Comparison of ENCODE assay signal across 11 mouse cellular contexts in the genomic region with DNA sequence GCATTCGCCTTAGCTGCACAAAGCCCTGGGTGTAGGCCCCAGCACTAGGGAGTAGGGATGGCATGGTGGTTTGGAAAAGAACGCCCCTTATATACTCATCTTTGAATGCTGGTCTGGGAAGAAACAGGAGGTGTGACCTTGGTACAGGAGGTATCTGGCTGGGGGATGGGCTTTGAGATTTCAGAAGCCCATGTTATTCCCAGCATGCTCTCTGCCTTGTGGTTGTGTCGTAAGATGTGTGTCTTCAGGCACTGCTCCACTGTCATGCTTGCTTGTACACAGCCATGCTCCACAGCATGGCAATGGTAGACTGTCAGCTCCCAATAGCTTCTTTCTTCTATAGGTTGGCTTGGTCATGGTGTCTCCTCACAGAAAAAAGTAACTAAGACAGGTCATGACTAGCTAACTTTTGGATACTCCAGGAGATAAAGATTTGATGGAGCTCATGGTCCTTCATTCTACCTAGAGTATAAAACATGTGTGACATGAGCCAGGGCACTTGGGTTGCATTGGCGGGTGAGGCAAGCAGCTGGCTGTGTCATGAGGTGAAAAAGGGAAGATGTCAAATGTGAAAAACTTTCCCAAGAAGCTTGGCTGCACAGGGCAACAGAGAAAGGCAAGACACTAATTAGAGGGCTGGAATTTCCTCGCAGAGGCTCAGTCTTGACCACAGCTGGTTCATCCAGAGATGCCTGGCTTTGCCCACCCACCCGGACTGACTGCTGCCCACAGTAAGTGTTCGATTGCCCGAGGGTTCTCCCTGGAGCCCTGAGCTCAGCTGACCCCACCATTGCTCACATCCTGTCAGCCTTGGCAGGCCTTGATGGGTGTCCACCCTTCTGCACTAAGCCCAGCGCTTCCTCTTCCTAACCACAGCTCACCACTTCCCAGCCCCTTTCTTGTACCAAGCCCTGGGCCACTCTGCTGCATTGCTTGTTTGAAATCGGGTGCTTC. TPM values are rescaled to one million over a fixed set of nuclear protein-coding genes. Genes with fewer than 3 reads are reported as not detected.
DNase-seq lines count a peak whose midpoint lies in the region; ATAC-seq and TF ChIP-seq lines count a peak whose summit lies in the region.
"Had no signal": no experiment of that assay in that cellular context is flagged by ENCODE, and none has a peak within 500 bp of the region (broad histone marks: within the 10 kb centered on the region; RNA-seq: fewer than 3 reads in every experiment).

No protein-coding gene starts in this region.

- in situ Hi-C loops in Patski (cut with MboI; ENCODE audit: low pct_unique_long_range_greater_than_20kb): loop anchor here (5.0 kb wide), 1 partner anchor 54 kb away; no protein-coding TSS in a partner anchor

- CTCF ChIA-PET in Patski (lab: Charles Lee): interaction anchor here (1.0 to 2.9 kb wide), 6 partner anchors 9 to 88 kb away, joined by 3 to 14 read pairs (median 4); a partner anchor contains a TSS

- ATAC-seq in Patski: peak; percentile 91
- peak; percentile 86 for ATAC-seq in granulocyte monocyte progenitor cell, adult 5-6 weeks (replicated peaks; ENCODE audit: poor library complexity, severe bottlenecking)
- no peak for ATAC-seq in forebrain, embryonic 12.5 days (ENCODE audit: low FRiP score)
- ATAC-seq in hindbrain, embryonic 13.5 days (ENCODE audit: low FRiP score): no peak

- DNase-seq in layer of hippocampus, adult 11-12 months (ENCODE audit: low spot score): peak; percentile 56
- no peak for DNase-seq in layer of hippocampus, adult 8-10 months (ENCODE audit: low spot score in 2 of 2)
- DNase-seq in Patski (ENCODE audit: low read depth, low spot score): peak; percentile 82
- no peak for DNase-seq in frontal cortex, postnatal 25 days (ENCODE audit: low spot score in 2 of 2)
- DNase-seq: adrenal gland, postnatal 25 days; cerebellum, postnatal 10 days had no signal

- POLR2A ChIA-PET in Patski (lab: Charles Lee): interaction anchor here (1.3 to 1.5 kb wide), 2 partner anchors 11 to 31 kb away, joined by 3 to 7 read pairs; a partner anchor contains a TSS

- no peaks in the 10 kb centered on the region for H3K27me3 ChIP-seq in Patski
- peaks cover 35% of the 10 kb centered on the region for H3K27me3 ChIP-seq in megakaryocyte, embryonic 14.5 days (replicated peaks)
- no peaks in the 10 kb centered on the region for H3K27me3 ChIP-seq in forebrain, embryonic 12.5 days
- no peaks in the 10 kb centered on the region for H3K27me3 ChIP-seq in hindbrain, embryonic 13.5 days
- H3K27me3 ChIP-seq: neural tube, embryonic 13.5 days had no signal

- whole genome bisulfite sequencing in forebrain, embryonic 12.5 days: 83% methylated on average over 10 of the region's 10 CpGs
- 91% methylated on average over 10 of the region's 10 CpGs for WGBS in hindbrain, embryonic 13.5 days

- H3K4me3 ChIP-seq in megakaryocyte, embryonic 14.5 days (replicated peaks): peak overlapping the region; percentile 23
- H3K4me3 ChIP-seq in forebrain, embryonic 12.5 days (replicated peaks): no peak overlapping the region
- H3K4me3 ChIP-seq in hindbrain, embryonic 13.5 days: no peak overlapping the region
- H3K4me3 ChIP-seq: neural tube, embryonic 13.5 days had no signal

- no peaks in the 10 kb centered on the region for H3K36me3 ChIP-seq in megakaryocyte, embryonic 14.5 days (replicated peaks; ENCODE audit: low read length)
- H3K36me3 ChIP-seq in forebrain, embryonic 12.5 days (replicated peaks): no peaks in the 10 kb centered on the region
- no peaks in the 10 kb centered on the region for H3K36me3 ChIP-seq in hindbrain, embryonic 13.5 days
- H3K36me3 ChIP-seq: neural tube, embryonic 13.5 days had no signal

- no peak for TF ChIP-seq CTCF in Patski (IDR thresholded peaks at IDR 0.05)

- no peak overlapping the region for H3K4me2 ChIP-seq in forebrain, embryonic 12.5 days
- no peak overlapping the region for H3K4me2 ChIP-seq in hindbrain, embryonic 13.5 days
- H3K4me2 ChIP-seq: neural tube, embryonic 13.5 days had no signal

- peaks cover 5% of the 10 kb centered on the region; the same call in 1 of the 2 replicates for H3K9me3 ChIP-seq in megakaryocyte, embryonic 14.5 days
- no peaks in the 10 kb centered on the region for H3K9me3 ChIP-seq in forebrain, embryonic 12.5 days
- no peaks in the 10 kb centered on the region for H3K9me3 ChIP-seq in hindbrain, embryonic 13.5 days
- H3K9me3 ChIP-seq: neural tube, embryonic 13.5 days had no signal

- H3K27ac ChIP-seq in forebrain, embryonic 12.5 days: no peak overlapping the region
- no peak overlapping the region for H3K27ac ChIP-seq in hindbrain, embryonic 13.5 days
- H3K27ac ChIP-seq: neural tube, embryonic 13.5 days had no signal

- no peak overlapping the region for H3K9ac ChIP-seq in forebrain, embryonic 12.5 days
- H3K9ac ChIP-seq in hindbrain, embryonic 13.5 days: no peak overlapping the region
- H3K9ac ChIP-seq: neural tube, embryonic 13.5 days had no signal

- peaks cover 14% of the 10 kb centered on the region for H3K4me1 ChIP-seq in megakaryocyte, embryonic 14.5 days
- no peaks in the 10 kb centered on the region for H3K4me1 ChIP-seq in forebrain, embryonic 12.5 days
- H3K4me1 ChIP-seq in hindbrain, embryonic 13.5 days (replicated peaks): no peaks in the 10 kb centered on the region
- H3K4me1 ChIP-seq: neural tube, embryonic 13.5 days had no signal

RNA-seq across cellular contexts. Expression of a gene that starts 10.6 kb away (rescaled TPM):
- 100 to 1,000 TPM; 293 to 333 (median 304) TPM for total RNA-seq in layer of hippocampus, adult 8-10 months (2022)
- 62.5 TPM for polyA plus RNA-seq in Patski (2021)
- total RNA-seq in granulocyte monocyte progenitor cell, adult 5-6 weeks (2014; fragmentation: Nextera tagmentation): 13.9 and 15.0 TPM in 2 replicates
- total RNA-seq in granulocyte monocyte progenitor cell, adult 5-6 weeks (2017): 5.7 and 18.1 TPM in 2 replicates
- polyA plus RNA-seq in megakaryocyte, embryonic 14.5 days (2012; ENCODE audit: insufficient read depth, low replicate concordance): 10.2 and 208 TPM in 2 replicates
- 81.4 and 81.8 TPM in 2 replicates for polyA plus RNA-seq in forebrain, embryonic 12.5 days (2016; fragmentation: Nextera tagmentation; extraction: Ambion mirVana)
- polyA plus RNA-seq in hindbrain, embryonic 13.5 days (2015; fragmentation: Nextera tagmentation; extraction: Ambion mirVana): 101 and 108 TPM in 2 replicates

RNA-seq across cellular contexts. Expression of a gene that starts 11.2 kb away (rescaled TPM):
- total RNA-seq in layer of hippocampus, adult 8-10 months (2022): 10 to 100 TPM in 3 of 4 experiments, 1 to 10 TPM in 1; 10.0 to 13.6 (median 11.3) TPM
- 67.3 TPM for polyA plus RNA-seq in Patski (2021)
- 71.6 and 82.1 TPM in 2 replicates for total RNA-seq in granulocyte monocyte progenitor cell, adult 5-6 weeks (2014; fragmentation: Nextera tagmentation)
- 46.0 and 67.5 TPM in 2 replicates for total RNA-seq in granulocyte monocyte progenitor cell, adult 5-6 weeks (2017)
- 33.8 and 70.6 TPM in 2 replicates for polyA plus RNA-seq in megakaryocyte, embryonic 14.5 days (2012; ENCODE audit: insufficient read depth, low replicate concordance)
- 4.5 and 5.4 TPM in 2 replicates for polyA plus RNA-seq in forebrain, embryonic 12.5 days (2016; fragmentation: Nextera tagmentation; extraction: Ambion mirVana)
- 4.9 and 5.0 TPM in 2 replicates for polyA plus RNA-seq in hindbrain, embryonic 13.5 days (2015; fragmentation: Nextera tagmentation; extraction: Ambion mirVana)

RNA-seq across cellular contexts. Expression of a gene that starts 35.2 kb away (rescaled TPM):
- 1 to 10 TPM; 5.8 to 8.1 (median 7.6) TPM for total RNA-seq in layer of hippocampus, adult 8-10 months (2022)
- 8.0 TPM for polyA plus RNA-seq in Patski (2021)
- total RNA-seq in granulocyte monocyte progenitor cell, adult 5-6 weeks (2014; fragmentation: Nextera tagmentation): 14.7 and 18.9 TPM in 2 replicates
- total RNA-seq in granulocyte monocyte progenitor cell, adult 5-6 weeks (2017): 21.7 TPM in 2 replicates
- polyA plus RNA-seq in megakaryocyte, embryonic 14.5 days (2012; ENCODE audit: insufficient read depth, low replicate concordance): 1.5 TPM in 1 of 2 replicates, not detected in the other
- polyA plus RNA-seq in forebrain, embryonic 12.5 days (2016; fragmentation: Nextera tagmentation; extraction: Ambion mirVana): 10.0 TPM in 2 replicates
- polyA plus RNA-seq in hindbrain, embryonic 13.5 days (2015; fragmentation: Nextera tagmentation; extraction: Ambion mirVana): 3.9 and 4.0 TPM in 2 replicates

RNA-seq across cellular contexts. Expression of a gene that starts 36.8 kb away (rescaled TPM):
- total RNA-seq in layer of hippocampus, adult 8-10 months (2022): 10 to 100 TPM; 45.3 to 51.6 (median 49.0) TPM
- polyA plus RNA-seq in Patski (2021): 31.8 TPM
- 7.3 and 11.4 TPM in 2 replicates for total RNA-seq in granulocyte monocyte progenitor cell, adult 5-6 weeks (2014; fragmentation: Nextera tagmentation)
- total RNA-seq in granulocyte monocyte progenitor cell, adult 5-6 weeks (2017): 2.6 and 4.7 TPM in 2 replicates
- polyA plus RNA-seq in megakaryocyte, embryonic 14.5 days (2012; ENCODE audit: insufficient read depth, low replicate concordance): 19.1 and 21.3 TPM in 2 replicates
- 3.7 and 4.6 TPM in 2 replicates for polyA plus RNA-seq in forebrain, embryonic 12.5 days (2016; fragmentation: Nextera tagmentation; extraction: Ambion mirVana)
- 2.3 and 3.3 TPM in 2 replicates for polyA plus RNA-seq in hindbrain, embryonic 13.5 days (2015; fragmentation: Nextera tagmentation; extraction: Ambion mirVana)

Comparison
In these comparisons a context has a peak if more than half of its experiments do, and no peak if none do; other contexts are left out.
1. DNase-seq: peak in layer of hippocampus, adult 11-12 months (single experiment) and Patski (single experiment); none in layer of hippocampus, adult 8-10 months (0 of 2) and frontal cortex, postnatal 25 days (0 of 2).
2. ATAC-seq: peak in Patski (single experiment) and granulocyte monocyte progenitor cell, adult 5-6 weeks (single experiment); none in forebrain, embryonic 12.5 days (single experiment) and hindbrain, embryonic 13.5 days (single experiment).